Mouse (Mus musculus) hindbrain, embryonic 11.5 days (tissue): ENCODE measurements around the gene Rnf103. TPM values are rescaled to one million over a fixed set of nuclear protein-coding genes. Genes with fewer than 3 reads are reported as not detected.

Experiments used
- ATAC-seq: fragments of 200-750 bp; cut with Nextera tagmentation; 2 replicates; pipeline ENCODE4 v1.8.0; 2017; ENCODE audit warnings: mild to moderate bottlenecking, moderate TSS enrichment, moderate library complexity; ENCODE audit not compliant: low FRiP score
- DNase-seq: peaks from one replicate; pipeline ENCODE4 v3.0.0-alpha.2; 2015; ENCODE audit warnings: low spot score
- H3K27ac ChIP-seq: fragments of 300-500 bp; sonication (generic); 2 replicates; pipeline ENCODE4 v1.5.1; 2014; ENCODE audit warnings: mild to moderate bottlenecking, low read depth, low read length
- H3K27me3 ChIP-seq: fragments of 300-500 bp; sonication (generic); 2 replicates; pipeline ENCODE4 v1.6.1; 2014; ENCODE audit warnings: mild to moderate bottlenecking, low read length, moderate library complexity, mixed read lengths; ENCODE audit not compliant: control insufficient read depth, insufficient read depth
- H3K36me3 ChIP-seq: fragments of 300-500 bp; sonication (generic); 2 replicates; pipeline ENCODE4 v1.6.1; 2014; ENCODE audit warnings: mild to moderate bottlenecking, low read length, moderate library complexity, mixed read lengths; ENCODE audit not compliant: control insufficient read depth, insufficient read depth
- H3K4me1 ChIP-seq: fragments of 300-500 bp; sonication (generic); replicated peaks from 2 replicates; pipeline ENCODE4 v1.6.1; 2014; ENCODE audit warnings: low read length, mixed read lengths; ENCODE audit not compliant: control insufficient read depth, insufficient read depth
- H3K4me2 ChIP-seq: fragments of 300-500 bp; sonication (generic); replicated peaks from 2 replicates; pipeline ENCODE4 v1.6.1; 2014; ENCODE audit warnings: mild to moderate bottlenecking, low read depth, low read length
- H3K4me3 ChIP-seq: fragments of 300-500 bp; sonication (generic); 2 replicates; pipeline ENCODE4 v1.5.1; 2014; ENCODE audit warnings: low read depth, low read length
- H3K9ac ChIP-seq: fragments of 300-500 bp; sonication (generic); 2 replicates; pipeline ENCODE4 v1.6.1; 2014; ENCODE audit warnings: low read depth, low read length
- H3K9me3 ChIP-seq: fragments of 300-500 bp; sonication (generic); 2 replicates; pipeline ENCODE4 v1.6.1; 2016; ENCODE audit warnings: low read length; ENCODE audit not compliant: control insufficient read depth
- WGBS: fragments of 180-500 bp; shearing (Covaris S2); extraction: QIAGEN DNeasy Blood & Tissue Kit; methylation state at CpG from one replicate; pipeline ENCODE4 v1.1.7; 2014; 5-methylcytosine and 5-hydroxymethylcytosine counted together
- polyA plus RNA-seq: library from polyadenylated mRNA; unstranded; fragments of >200 nt; fragmentation: Nextera tagmentation; extraction: Ambion mirVana; gene quantifications from 2 replicates; pipeline ENCODE4 v1.2.1, GENCODE M21; 2014

Gene Rnf103
- polyA plus RNA-seq, 1 experiment from 2014 or later, result 18.8 TPM

GRCm38 (mm10) chr6:71503001-71503400 is 9.3 kb downstream of the Rnf103 start:
- Histone ChIP-seq H3K9me3 (no peaks in the 10 kb centered on the region), H3K4me3 (no peak overlapping the region), H3K36me3 (no peaks in the 10 kb centered on the region), H3K27me3 (no peaks in the 10 kb centered on the region), H3K9ac (no peak overlapping the region), H3K4me1 (no peaks in the 10 kb centered on the region), H3K27ac (no peak overlapping the region), H3K4me2 (no peak overlapping the region)
- 65% methylated on average over 4 of the region's 4 CpGs for WGBS
- DNase-seq (no peak), ATAC-seq (no peak)

DNA sequence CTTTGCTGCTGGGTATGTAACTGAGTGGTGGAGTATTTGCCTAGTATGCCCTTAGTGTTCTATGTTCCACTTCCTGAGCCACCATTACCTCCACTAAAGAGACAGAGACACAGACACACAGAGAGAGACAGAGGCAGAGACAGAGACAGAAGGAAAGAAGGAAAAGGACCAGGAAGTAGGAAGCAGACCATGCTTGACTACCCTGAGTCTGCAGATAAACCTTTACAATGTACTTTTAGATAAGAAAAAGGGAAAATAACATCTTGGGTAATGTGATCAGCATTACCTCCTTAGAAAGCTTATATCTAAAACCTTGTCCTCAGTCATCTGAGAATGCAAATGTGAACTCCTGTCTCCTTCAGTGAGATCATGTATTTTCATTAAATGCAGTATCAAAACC is 10.0 kb downstream of the Rnf103 start:
- H3K4me2 ChIP-seq, result no peak overlapping the region
- no peaks in the 10 kb centered on the region for H3K27me3 ChIP-seq
- no peaks in the 10 kb centered on the region for H3K4me1 ChIP-seq
- ATAC-seq (no peak), DNase-seq (no peak)
- H3K9ac ChIP-seq, result no peak overlapping the region
- H3K27ac ChIP-seq, result no peak overlapping the region
- H3K9me3 ChIP-seq, result no peaks in the 10 kb centered on the region
- no peaks in the 10 kb centered on the region for H3K36me3 ChIP-seq
- H3K4me3 ChIP-seq, result no peak overlapping the region

DNA sequence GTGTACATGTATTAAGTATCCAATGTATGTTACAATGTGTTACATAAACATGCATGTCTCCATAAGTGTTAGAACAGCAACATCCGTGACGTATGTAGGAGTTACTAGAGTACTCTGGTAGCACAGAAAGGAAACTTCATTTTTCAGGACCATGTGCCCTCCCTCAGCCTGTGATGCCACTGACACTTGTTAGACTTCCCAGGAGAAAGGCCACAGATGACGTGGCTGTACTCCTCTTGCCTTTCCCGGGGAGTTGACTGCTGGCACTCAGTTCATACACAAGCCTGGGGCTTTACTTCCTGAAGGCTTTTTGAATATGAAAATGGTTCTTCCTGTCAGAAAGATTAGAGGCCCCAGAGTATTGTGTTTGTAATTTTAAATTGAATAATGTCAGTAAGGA is 10.4 kb downstream of the Rnf103 start:
- no peaks in the 10 kb centered on the region for H3K27me3 ChIP-seq
- no peak overlapping the region for H3K9ac ChIP-seq
- no peak overlapping the region for H3K27ac ChIP-seq
- no peak overlapping the region for H3K4me3 ChIP-seq
- no peaks in the 10 kb centered on the region for H3K4me1 ChIP-seq
- no peaks in the 10 kb centered on the region for H3K36me3 ChIP-seq
- no peak for DNase-seq
- ATAC-seq, result no peak
- H3K9me3 ChIP-seq, result no peaks in the 10 kb centered on the region
- 90% methylated on average over 4 of the region's 4 CpGs for WGBS
- no peak overlapping the region for H3K4me2 ChIP-seq

GRCm38 (mm10) chr6:71505671-71506070 is 12.0 kb downstream of the Rnf103 start:
- Histone ChIP-seq H3K4me2 (no peak overlapping the region), H3K9ac (no peak overlapping the region), H3K4me1 (no peaks in the 10 kb centered on the region), H3K4me3 (no peak overlapping the region), H3K27me3 (no peaks in the 10 kb centered on the region), H3K36me3 (no peaks in the 10 kb centered on the region), H3K9me3 (no peaks in the 10 kb centered on the region), H3K27ac (no peak overlapping the region)
- DNase-seq, result no peak
- no peak for ATAC-seq
- 92% methylated on average over 2 of the region's 2 CpGs for WGBS

GRCm38 (mm10) chr6:71519476-71519875 is 25.8 kb downstream of the Rnf103 start:
- no peak overlapping the region for H3K27ac ChIP-seq
- H3K9ac ChIP-seq, result no peak overlapping the region
- 90% methylated on average over 4 of the region's 4 CpGs for WGBS
- H3K4me2 ChIP-seq, result no peak overlapping the region
- H3K9me3 ChIP-seq, result no peaks in the 10 kb centered on the region
- no peaks in the 10 kb centered on the region for H3K27me3 ChIP-seq
- DNase-seq, result no peak
- H3K36me3 ChIP-seq, result no peaks in the 10 kb centered on the region
- no peaks in the 10 kb centered on the region for H3K4me1 ChIP-seq
- H3K4me3 ChIP-seq, result no peak overlapping the region
- ATAC-seq, result no peak

- 81% methylated on average over 3 of the region's 3 CpGs for WGBS
- ATAC-seq (no peak), DNase-seq (no peak)
- H3K9me3 ChIP-seq, result no peaks in the 10 kb centered on the region
- no peak overlapping the region for H3K27ac ChIP-seq
- no peak overlapping the region for H3K9ac ChIP-seq
- no peak overlapping the region for H3K4me3 ChIP-seq
- H3K4me1 ChIP-seq, result no peaks in the 10 kb centered on the region
- H3K36me3 ChIP-seq, result no peaks in the 10 kb centered on the region
- no peak overlapping the region for H3K4me2 ChIP-seq
- H3K27me3 ChIP-seq, result no peaks in the 10 kb centered on the region
Measured at GRCm38 (mm10) chr6:71525556-71525955, 31.9 kb downstream of the Rnf103 start.

DNA sequence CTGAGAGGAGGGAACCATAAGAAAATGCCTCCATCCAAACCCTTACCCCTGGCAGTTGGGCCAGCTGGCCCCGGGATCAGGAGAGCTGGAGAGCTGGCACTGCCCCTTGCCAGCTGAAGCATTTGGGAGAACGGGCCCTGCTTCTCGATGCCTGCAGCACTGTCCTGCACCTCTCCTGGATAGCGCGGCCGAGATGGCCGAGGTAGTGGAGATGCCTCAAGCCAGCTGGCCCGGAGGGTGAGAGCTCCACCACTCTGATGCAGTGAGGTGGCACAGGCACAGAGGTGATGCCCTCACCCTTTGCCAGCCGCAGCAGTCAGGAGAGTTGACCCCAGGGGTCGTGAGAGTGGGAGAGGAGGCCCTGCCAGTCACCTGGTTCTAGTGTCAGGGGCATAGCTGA is 33.4 kb downstream of the Rnf103 start:
- Histone ChIP-seq H3K4me2 (no peak overlapping the region), H3K27ac (no peak overlapping the region), H3K9me3 (no peaks in the 10 kb centered on the region), H3K36me3 (no peaks in the 10 kb centered on the region), H3K4me3 (no peak overlapping the region), H3K27me3 (no peaks in the 10 kb centered on the region), H3K4me1 (no peaks in the 10 kb centered on the region), H3K9ac (no peak overlapping the region)
- WGBS, result 89% methylated on average over 10 of the region's 10 CpGs
- DNase-seq, result no peak
- no peak for ATAC-seq

- DNase-seq, result no peak
- Histone ChIP-seq H3K9me3 (no peaks in the 10 kb centered on the region), H3K36me3 (no peaks in the 10 kb centered on the region), H3K4me2 (no peak overlapping the region), H3K27me3 (no peaks in the 10 kb centered on the region), H3K9ac (no peak overlapping the region), H3K4me3 (no peak overlapping the region), H3K4me1 (no peaks in the 10 kb centered on the region), H3K27ac (no peak overlapping the region)
- no peak for ATAC-seq
- WGBS, result 87% methylated on average over 9 of the region's 9 CpGs
Measured at GRCm38 (mm10) chr6:71527826-71528225, 34.1 kb downstream of the Rnf103 start.

DNA sequence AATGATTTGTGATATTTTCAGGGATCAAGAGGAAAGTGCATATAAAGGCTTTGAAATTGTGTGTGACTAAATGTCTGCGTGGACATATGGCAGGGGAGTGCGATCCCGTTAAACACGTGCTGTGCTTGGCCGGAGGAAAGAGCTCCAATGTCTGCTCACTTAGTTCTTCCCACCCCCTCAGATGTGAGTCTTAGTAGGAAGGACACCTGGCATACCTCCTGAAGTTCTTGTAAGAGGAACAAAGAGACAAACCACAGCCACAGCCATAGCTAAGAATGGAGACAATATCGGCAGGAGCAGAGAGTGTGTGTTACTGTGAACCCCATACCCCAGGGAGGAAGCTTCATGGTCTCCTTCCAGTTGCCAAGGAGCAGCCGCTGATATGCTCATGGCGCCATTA is 36.5 kb downstream of the Rnf103 start:
- no peaks in the 10 kb centered on the region for H3K36me3 ChIP-seq
- DNase-seq (no peak), ATAC-seq (no peak)
- H3K27me3 ChIP-seq, result no peaks in the 10 kb centered on the region
- no peak overlapping the region for H3K27ac ChIP-seq
- WGBS, result 88% methylated on average over 8 of the region's 8 CpGs
- H3K4me1 ChIP-seq, result no peaks in the 10 kb centered on the region
- H3K4me2 ChIP-seq, result no peak overlapping the region
- H3K4me3 ChIP-seq, result no peak overlapping the region
- no peaks in the 10 kb centered on the region for H3K9me3 ChIP-seq
- no peak overlapping the region for H3K9ac ChIP-seq
